Mouse (Mus musculus) midbrain, embryonic 10.5 days (tissue): ENCODE measurements around the gene Rbbp5. TPM values are rescaled to one million over a fixed set of nuclear protein-coding genes. Genes with fewer than 3 reads are reported as not detected.
A peak's percentile ranks its signal among the peaks of the same experiment; 100 is the strongest.

Experiments
- DNase-seq: peaks from one replicate; pipeline ENCODE4 v3.0.0-alpha.2; 2017; ENCODE audit warnings: low spot score
- H3K27ac ChIP-seq: fragments of 300-500 bp; sonication (generic); replicated peaks from 2 replicates; pipeline ENCODE4 v1.5.1; 2016; ENCODE audit warnings: mild to moderate bottlenecking
- H3K27me3 ChIP-seq: fragments of 300-500 bp; sonication (generic); 2 replicates; pipeline ENCODE4 v1.6.1; 2016; ENCODE audit warnings: low read depth, mild to moderate bottlenecking; ENCODE audit not compliant: poor library complexity, severe bottlenecking
- H3K36me3 ChIP-seq: fragments of 300-500 bp; sonication (generic); 2 replicates; pipeline ENCODE4 v1.6.1; 2016; ENCODE audit warnings: mild to moderate bottlenecking, moderate library complexity
- H3K4me1 ChIP-seq: fragments of 300-500 bp; sonication (generic); 2 replicates; pipeline ENCODE4 v1.6.1; 2016
- H3K4me3 ChIP-seq: fragments of 300-500 bp; sonication (generic); 2 replicates; pipeline ENCODE4 v1.5.1; 2016; ENCODE audit warnings: mild to moderate bottlenecking, moderate library complexity
- H3K9me3 ChIP-seq: fragments of 300-500 bp; sonication (generic); replicated peaks from 2 replicates; pipeline ENCODE4 v1.6.1; 2016; ENCODE audit warnings: mild to moderate bottlenecking
- WGBS: fragments of 180-500 bp; shearing (Covaris S2); methylation state at CpG from one replicate; pipeline ENCODE4 v1.1.7; 2016; 5-methylcytosine and 5-hydroxymethylcytosine counted together
- polyA plus RNA-seq: library from polyadenylated mRNA; unstranded; fragments of >200 nt; fragmentation: Nextera tagmentation; extraction: Ambion mirVana; gene quantifications from 2 replicates; pipeline ENCODE4 v1.2.1, GENCODE M21; 2016

Gene Rbbp5
- polyA plus RNA-seq, 1 experiment from 2014 or later = 57.3 TPM

GRCm38 (mm10) chr1:132530631-132531191, 53.5 kb downstream of the Rbbp5 start:
- 2% methylated on average over 5 of the region's 5 CpGs for WGBS
- H3K4me3 ChIP-seq = no peak overlapping the region
- peak overlapping the region; percentile 76 for H3K27ac ChIP-seq
- no peaks in the 10 kb centered on the region; the same call in 1 of the 2 replicates for H3K36me3 ChIP-seq
- DNase-seq = no peak
- no peaks in the 10 kb centered on the region for H3K9me3 ChIP-seq
- peaks cover 41% of the 10 kb centered on the region for H3K27me3 ChIP-seq
- H3K4me1 ChIP-seq = peaks cover 63% of the 10 kb centered on the region

- Histone ChIP-seq H3K27ac (0 out of 2 replicates have a peak overlapping the region, but pooled peaks have one; percentile 10), H3K4me3 (no peak overlapping the region), H3K9me3 (no peaks in the 10 kb centered on the region), H3K27me3 (peaks cover 41% of the 10 kb centered on the region), H3K4me1 (peaks cover 50% of the 10 kb centered on the region), H3K36me3 (no peaks in the 10 kb centered on the region; the same call in 1 of the 2 replicates)
- DNase-seq = no peak
- WGBS = 61% methylated on average over 9 of the region's 9 CpGs
Observed at GRCm38 (mm10) chr1:132532521-132532920, 55.4 kb downstream of the Rbbp5 start.

GRCm38 (mm10) chr1:132533840-132534239, 56.7 kb downstream of the Rbbp5 start:
- DNase-seq = no peak
- Histone ChIP-seq H3K36me3 (no peaks in the 10 kb centered on the region; the same call in 1 of the 2 replicates), H3K4me3 (no peak overlapping the region), H3K27me3 (peaks cover 48% of the 10 kb centered on the region), H3K27ac (peak overlapping the region; percentile 28), H3K4me1 (peaks cover 53% of the 10 kb centered on the region), H3K9me3 (no peaks in the 10 kb centered on the region)
- WGBS = 6% methylated on average over 8 of the region's 8 CpGs

- H3K27me3 ChIP-seq = peaks cover 61% of the 10 kb centered on the region
- H3K4me1 ChIP-seq = peaks cover 48% of the 10 kb centered on the region
- no peak overlapping the region for H3K4me3 ChIP-seq
- no peak for DNase-seq
- WGBS = 90% methylated on average over 4 of the region's 4 CpGs
- H3K36me3 ChIP-seq = no peaks in the 10 kb centered on the region; the same call in 1 of the 2 replicates
- H3K27ac ChIP-seq = no peak overlapping the region
- no peaks in the 10 kb centered on the region for H3K9me3 ChIP-seq
Observed at GRCm38 (mm10) chr1:132535541-132535940, 58.4 kb downstream of the Rbbp5 start.

- H3K4me1 ChIP-seq = peaks cover 48% of the 10 kb centered on the region
- no peaks in the 10 kb centered on the region; the same call in 1 of the 2 replicates for H3K36me3 ChIP-seq
- H3K4me3 ChIP-seq = no peak overlapping the region
- no peak overlapping the region for H3K27ac ChIP-seq
- 80% methylated on average over 3 of the region's 3 CpGs for WGBS
- peaks cover 70% of the 10 kb centered on the region for H3K27me3 ChIP-seq
- H3K9me3 ChIP-seq = no peaks in the 10 kb centered on the region
- no peak for DNase-seq
Observed at GRCm38 (mm10) chr1:132536416-132536815, 59.3 kb downstream of the Rbbp5 start.

GRCm38 (mm10) chr1:132537736-132538135, 60.6 kb downstream of the Rbbp5 start:
- DNase-seq = no peak
- WGBS = 71% methylated on average over 5 of the region's 5 CpGs
- Histone ChIP-seq H3K36me3 (no peaks in the 10 kb centered on the region), H3K4me3 (no peak overlapping the region), H3K27me3 (peaks cover 73% of the 10 kb centered on the region), H3K27ac (no peak overlapping the region; the same call in 1 of the 2 replicates), H3K4me1 (peaks cover 57% of the 10 kb centered on the region), H3K9me3 (no peaks in the 10 kb centered on the region)

GRCm38 (mm10) chr1:132540701-132541100, 63.5 kb downstream of the Rbbp5 start:
- Histone ChIP-seq H3K4me1 (peaks cover 45% of the 10 kb centered on the region), H3K9me3 (no peaks in the 10 kb centered on the region), H3K27ac (peak overlapping the region; percentile 33; the same call in 1 of the 2 replicates), H3K4me3 (peak overlapping the region; percentile 55), H3K36me3 (no peaks in the 10 kb centered on the region), H3K27me3 (peaks cover 79% of the 10 kb centered on the region)
- WGBS = 67% methylated on average over 7 of the region's 7 CpGs
- no peak for DNase-seq

- Histone ChIP-seq H3K27ac (peak overlapping the region; percentile 74), H3K9me3 (no peaks in the 10 kb centered on the region), H3K27me3 (peaks cover 85% of the 10 kb centered on the region), H3K4me1 (peaks cover 45% of the 10 kb centered on the region), H3K4me3 (peak overlapping the region; percentile 55), H3K36me3 (no peaks in the 10 kb centered on the region)
- peak; percentile 51 for DNase-seq
- 5% methylated on average over 14 of the region's 14 CpGs for WGBS
Observed at GRCm38 (mm10) chr1:132541171-132541823, 64.1 kb downstream of the Rbbp5 start.

- peaks cover 85% of the 10 kb centered on the region for H3K27me3 ChIP-seq
- no peak for DNase-seq
- H3K4me1 ChIP-seq = peaks cover 45% of the 10 kb centered on the region
- H3K9me3 ChIP-seq = no peaks in the 10 kb centered on the region
- no peaks in the 10 kb centered on the region for H3K36me3 ChIP-seq
- 11% methylated on average over 5 of the region's 5 CpGs for WGBS
- peak overlapping the region; percentile 74 for H3K27ac ChIP-seq
- H3K4me3 ChIP-seq = peak overlapping the region; percentile 55
Observed at GRCm38 (mm10) chr1:132541824-132542599, 64.8 kb downstream of the Rbbp5 start.

GRCm38 (mm10) chr1:132542762-132543306, 65.7 kb downstream of the Rbbp5 start, which contains the start of gene Cntn2:
TSS of gene Cntn2 (minus strand) at chr1:132543256.
- Histone ChIP-seq H3K27ac (peak within 1 kb of the TSS; percentile 74), H3K27me3 (peaks cover 85% of the 10 kb centered on the region)

GRCm38 (mm10) chr1:132543789-132544188, 66.6 kb downstream of the Rbbp5 start:
- H3K9me3 ChIP-seq = no peaks in the 10 kb centered on the region
- peaks cover 36% of the 10 kb centered on the region for H3K4me1 ChIP-seq
- no peaks in the 10 kb centered on the region for H3K36me3 ChIP-seq
- H3K27me3 ChIP-seq = peaks cover 75% of the 10 kb centered on the region
- H3K4me3 ChIP-seq = no peak overlapping the region
- WGBS = 72% methylated on average over 8 of the region's 8 CpGs
- H3K27ac ChIP-seq = no peak overlapping the region
- DNase-seq = no peak

More at GRCm38 (mm10) chr1:132542762-132543306, 65.7 kb downstream of the Rbbp5 start, which contains the start of gene Cntn2:
- peak within 1 kb of the TSS; percentile 55 for H3K4me3 ChIP-seq
- WGBS = 2% methylated on average over 30 of the region's 30 CpGs
- H3K36me3 ChIP-seq = no peaks in the 10 kb centered on the region
- no peaks in the 10 kb centered on the region for H3K9me3 ChIP-seq
- DNase-seq = peak; percentile 59
- H3K4me1 ChIP-seq = peaks cover 40% of the 10 kb centered on the region
